Mouse (Mus musculus) layer of hippocampus, postnatal 36 days (tissue): ENCODE data around the gene Cep85l. TPM values are rescaled to one million over a fixed set of nuclear protein-coding genes. Genes with fewer than 3 reads are reported as not detected.

Source experiments
- DNase-seq, 2 experiments: peaks; one replicate each; pipeline ENCODE4 v3.0.0; 2022
- total RNA-seq, 2 experiments: library from RNA; stranded (reverse); gene quantifications; 2 replicates each; pipeline ENCODE4 v1.2.3; 2021

Cep85l gene
- total RNA-seq, 2 experiments from 2014 or later, result 23.6 to 24.6 TPM

- no peak for DNase-seq
Measured at GRCm38 (mm10) chr10:53341288-53341965, 38.3 kb downstream of the Cep85l start.

DNA sequence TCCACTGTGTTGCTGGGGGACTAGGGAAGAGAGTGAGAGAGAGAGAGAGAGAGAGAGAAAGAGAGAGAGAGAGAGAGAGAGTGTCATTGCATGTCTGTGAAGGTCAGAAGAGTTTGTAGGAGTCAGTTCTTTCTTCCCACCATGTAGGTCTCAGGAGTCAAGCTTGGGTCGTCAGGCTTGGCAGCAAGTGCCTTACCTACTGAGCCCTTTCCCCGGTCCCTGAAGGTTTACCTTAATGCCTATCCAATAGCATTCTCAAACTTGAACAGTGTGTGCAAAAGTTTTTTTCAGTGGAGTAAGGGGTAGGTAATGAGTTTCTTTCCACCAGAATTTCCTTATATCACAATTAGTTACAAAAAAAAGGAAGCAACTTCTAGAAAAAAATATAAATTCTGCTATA, 40.7 kb downstream of the Cep85l start:
- DNase-seq, result no peak

- no peak for DNase-seq
Measured at GRCm38 (mm10) chr10:53337162-53337923, 42.4 kb downstream of the Cep85l start, which contains the start of gene Pln. TSS of gene Pln (plus strand) at chr10:53337667.

DNA sequence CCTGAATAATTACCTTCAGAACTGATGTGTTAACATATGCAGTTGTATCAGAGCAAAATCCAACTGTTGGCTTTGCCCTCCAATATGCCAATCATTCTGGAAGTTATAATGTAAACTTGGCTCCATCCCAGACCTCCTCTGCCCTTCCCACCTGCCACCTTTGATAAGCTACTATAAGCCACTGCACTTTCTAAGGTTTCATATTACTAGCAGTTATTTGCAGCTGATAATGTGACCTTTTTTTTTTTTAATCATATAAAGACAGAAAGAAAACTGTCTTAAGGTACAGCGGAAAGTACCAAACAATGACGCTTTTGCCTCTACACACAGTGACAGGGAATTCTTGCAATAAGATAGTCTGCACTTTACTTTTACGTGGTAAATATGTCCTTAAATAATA, 43.8 kb downstream of the Cep85l start:
- DNase-seq, result no peak

DNA sequence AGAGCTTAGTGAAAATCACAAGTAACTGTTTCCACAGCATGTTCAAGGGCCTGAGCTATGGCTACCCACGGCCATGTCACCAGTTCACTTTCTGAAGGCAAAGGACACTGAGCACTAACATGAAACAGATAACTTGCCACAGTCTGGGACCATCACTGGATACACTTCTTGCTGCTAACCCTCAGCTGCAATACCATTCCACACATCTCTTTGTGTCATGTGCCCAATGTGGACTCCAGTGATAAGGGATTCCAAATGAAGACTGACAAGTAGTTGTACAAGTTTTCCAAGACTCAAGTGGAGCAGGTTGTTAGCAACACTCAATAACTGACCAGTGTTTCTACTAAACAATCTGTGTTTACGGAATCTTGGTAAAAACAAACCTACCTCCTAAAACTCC, 44.5 kb downstream of the Cep85l start:
- DNase-seq, result no peak

DNA sequence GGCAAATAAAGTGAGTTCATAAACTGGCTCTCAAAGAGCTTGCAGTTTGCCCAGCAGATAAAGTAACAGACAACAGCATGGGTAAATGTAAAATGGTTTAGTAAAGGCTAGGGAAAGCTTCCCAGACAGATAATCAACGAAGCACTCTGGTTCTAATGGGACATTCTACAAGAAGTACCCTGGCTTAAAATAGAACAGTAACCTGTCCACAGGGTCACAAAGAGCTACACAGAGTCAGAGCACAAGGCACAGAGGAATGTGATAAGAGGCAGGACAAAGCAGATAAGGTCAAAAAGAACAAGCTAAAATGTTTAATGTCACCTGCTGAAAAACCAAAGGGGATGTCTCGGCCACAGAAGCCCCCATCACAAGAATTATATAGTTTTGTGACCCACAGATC, 47.0 kb downstream of the Cep85l start:
- no peak for DNase-seq

GRCm38 (mm10) chr10:53329257-53329656, 50.5 kb downstream of the Cep85l start:
- DNase-seq, result no peak

- DNase-seq, result no peak
Measured at GRCm38 (mm10) chr10:53326367-53326766, 53.4 kb downstream of the Cep85l start.

GRCm38 (mm10) chr10:53324663-53325062, 55.1 kb downstream of the Cep85l start:
- no peak for DNase-seq

DNA sequence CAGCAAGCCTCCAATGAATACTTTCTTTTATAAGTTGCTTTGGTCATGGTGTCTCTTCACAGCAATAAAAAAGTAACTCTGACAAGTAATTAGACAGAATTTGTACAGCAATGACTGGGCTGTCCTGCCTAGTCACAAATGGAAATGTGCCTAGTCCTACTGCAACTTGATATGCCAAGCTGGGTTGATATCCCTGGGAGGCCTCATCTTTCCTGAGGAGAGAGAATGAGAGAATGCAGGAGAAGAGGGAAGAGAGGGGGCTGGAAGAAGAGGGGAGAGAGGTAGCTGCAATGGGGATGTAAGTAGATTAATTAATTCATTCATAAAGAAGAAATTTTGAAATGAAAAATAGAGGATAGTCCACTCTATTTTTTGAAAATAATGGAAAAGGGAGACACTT, 56.4 kb downstream of the Cep85l start:
- no peak for DNase-seq

GRCm38 (mm10) chr10:53306674-53307073, 73.1 kb downstream of the Cep85l start:
- DNase-seq, result no peak

DNA sequence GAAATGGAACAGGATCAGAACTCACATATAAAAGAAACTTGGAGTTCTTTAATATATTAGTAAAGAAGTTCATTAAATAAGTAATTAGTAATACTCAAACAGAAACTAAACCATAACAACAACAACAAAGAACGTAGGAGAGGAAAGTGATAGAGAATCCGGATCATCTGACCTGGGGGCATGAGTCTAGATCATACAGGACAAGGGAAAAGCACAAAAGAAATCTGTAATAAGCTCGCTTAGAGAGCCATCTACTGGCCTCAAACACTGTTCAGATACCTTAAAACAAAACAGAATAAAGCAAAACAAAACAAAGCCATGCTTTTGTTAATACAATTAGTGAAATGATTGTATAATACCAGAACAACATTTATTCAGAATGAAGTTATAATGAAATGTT, 73.9 kb downstream of the Cep85l start:
- no peak for DNase-seq

DNA sequence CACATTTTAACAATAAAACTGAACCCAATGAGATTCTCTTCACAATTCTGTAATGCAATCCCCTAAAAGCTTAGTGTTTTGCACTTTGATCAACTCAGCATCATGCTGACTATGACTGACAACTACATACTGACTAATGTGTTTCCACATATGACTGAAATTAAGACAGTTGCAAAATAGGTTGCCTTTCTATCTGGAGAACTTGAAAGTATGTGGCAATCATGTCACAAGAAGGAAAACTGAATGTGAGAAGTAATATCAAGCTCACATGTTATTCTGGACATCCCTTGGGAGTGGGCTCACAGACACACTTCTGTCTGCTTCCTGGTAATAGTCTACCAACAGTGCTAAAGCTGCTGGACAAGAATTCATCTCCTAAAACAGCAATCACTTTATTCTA, 94.6 kb downstream of the Cep85l start:
- no peak for DNase-seq

GRCm38 (mm10) chr10:53272228-53272627, 107.5 kb downstream of the Cep85l start:
- DNase-seq, result no peak

GRCm38 (mm10) chr10:53262021-53262420, 117.7 kb downstream of the Cep85l start:
- no peak for DNase-seq

- no peak for DNase-seq
Measured at GRCm38 (mm10) chr10:53235381-53235780, 144.4 kb downstream of the Cep85l start.

GRCm38 (mm10) chr10:53234683-53235082, 145.1 kb downstream of the Cep85l start:
- no peak for DNase-seq

GRCm38 (mm10) chr10:53234086-53234613, 145.6 kb downstream of the Cep85l start:
- DNase-seq, result no peak

- no peak for DNase-seq
Measured at GRCm38 (mm10) chr10:53230809-53231208, 148.9 kb downstream of the Cep85l start.

DNA sequence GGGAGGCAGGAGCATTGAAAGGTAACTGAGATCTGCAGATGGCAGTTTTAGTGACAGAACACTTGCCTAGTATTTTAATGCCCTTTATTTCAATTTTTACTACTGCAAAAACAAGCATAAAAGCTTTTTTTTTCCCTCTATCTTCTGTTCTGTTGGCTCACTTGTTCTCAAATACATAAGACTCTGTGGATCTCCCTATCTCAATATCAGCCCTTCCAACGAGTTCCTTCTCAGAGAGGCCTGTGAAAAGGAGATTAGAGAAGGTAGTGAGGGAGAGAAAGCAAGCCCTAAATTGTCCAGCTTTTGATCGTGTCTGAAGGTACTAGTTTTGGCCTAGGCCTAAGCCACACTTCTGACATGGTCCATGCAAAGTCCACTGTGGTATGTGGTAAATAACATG, 150.6 kb downstream of the Cep85l start:
- DNase-seq, result no peak
